Mouse (Mus musculus) left cerebral cortex, postnatal 25 days (tissue): ENCODE measurements at regions not wholly inside any gene's neighbourhood (a gene's known extent, or its start where the extent isn't known, plus 50 kb on each side); places are given as distances from the start of the nearest gene placed in this dataset.
A peak's percentile ranks its signal among the peaks of the same experiment; 100 is the strongest.
"Not testable (repeated sequence)": the region's sequence is repeated elsewhere in the genome, so short reads cannot be mapped to it uniquely, and the experiment has no call there.

ENCODE experiments used
- DNase-seq, 2 experiments: peaks; one replicate each; pipeline ENCODE4 v3.0.0; 2022; ENCODE audit warnings: low spot score in 2 of 2, mixed read lengths in 1 of 2
- intact Hi-C: fragments of 180-260 bp; cut with DNase I; formaldehyde crosslinking; loops from one replicate; pipeline ENCODE4 v1.15.1; 2025

DNA sequence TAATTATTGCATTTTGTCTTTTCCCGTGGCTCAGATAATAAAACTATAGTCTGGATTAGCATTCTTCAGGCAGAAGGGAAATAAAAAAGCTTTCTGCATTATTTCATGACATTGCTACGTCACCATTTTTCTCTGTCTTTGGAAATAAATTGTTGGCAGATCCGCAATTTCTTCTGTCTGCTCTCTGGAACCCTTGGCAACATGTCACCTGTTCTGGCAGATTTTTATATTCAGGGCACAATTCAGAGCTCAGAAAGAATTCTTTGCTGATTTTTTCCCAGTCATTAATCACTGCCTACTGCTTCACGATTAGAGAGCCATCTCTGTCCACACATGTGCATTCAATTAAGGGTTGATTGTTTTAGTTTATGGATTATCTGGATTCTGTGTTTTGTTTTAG is 460.5 kb downstream of the Cdh8 start:
- no peak for DNase-seq
- intact Hi-C loops: no loop called here

DNA sequence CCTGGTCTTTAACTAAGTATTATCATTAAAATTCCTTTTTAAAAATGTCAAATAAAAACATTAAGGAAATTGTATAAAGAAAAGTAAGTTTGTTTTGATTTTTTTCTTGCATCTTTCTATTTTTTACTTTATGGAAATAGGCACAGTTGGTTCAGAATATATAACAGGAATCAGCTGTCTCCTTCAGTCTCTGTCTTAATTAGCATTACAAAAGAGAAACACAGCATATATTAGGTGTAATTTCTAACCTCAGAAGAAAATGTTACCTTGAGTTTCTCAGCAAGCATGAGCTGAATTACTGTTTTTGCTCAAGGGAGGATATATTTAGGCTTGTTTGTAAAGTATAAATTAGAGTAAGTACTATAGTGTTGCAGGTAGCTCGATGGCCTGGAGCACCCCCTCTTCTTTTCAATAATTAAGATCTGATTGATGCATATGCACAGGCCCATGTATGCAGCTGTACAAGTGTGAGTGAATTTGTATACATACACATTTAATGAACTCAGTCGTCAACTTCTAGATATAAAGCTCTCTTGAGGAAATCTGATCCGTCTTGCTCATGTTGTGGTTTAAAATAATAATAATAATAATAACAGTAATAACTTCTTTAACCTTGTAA is 503.0 kb downstream of the Cdh8 start:
- DNase-seq: no peak
- intact Hi-C loops: no loop called here

DNA sequence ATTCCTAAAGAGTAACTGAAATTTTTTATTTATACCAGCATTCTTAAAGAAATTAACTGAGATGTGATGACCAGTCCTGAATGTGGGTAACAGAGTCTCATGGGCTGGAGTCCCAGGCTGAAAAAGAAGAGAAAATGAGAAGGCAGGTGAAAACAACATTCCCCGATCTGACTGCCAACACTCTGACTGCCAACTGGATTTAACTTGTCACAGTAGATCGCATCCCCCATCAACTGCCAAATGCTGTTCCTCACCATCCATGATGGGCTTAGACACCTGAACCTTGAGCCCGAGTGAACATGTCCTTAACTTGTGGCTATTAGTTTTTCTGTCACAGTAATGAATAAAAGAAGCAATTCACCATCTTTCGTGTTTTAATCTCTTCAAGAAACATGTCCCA is 522.9 kb downstream of the Cdh8 start:
- DNase-seq: no peak
- intact Hi-C loops: no loop called here

DNA sequence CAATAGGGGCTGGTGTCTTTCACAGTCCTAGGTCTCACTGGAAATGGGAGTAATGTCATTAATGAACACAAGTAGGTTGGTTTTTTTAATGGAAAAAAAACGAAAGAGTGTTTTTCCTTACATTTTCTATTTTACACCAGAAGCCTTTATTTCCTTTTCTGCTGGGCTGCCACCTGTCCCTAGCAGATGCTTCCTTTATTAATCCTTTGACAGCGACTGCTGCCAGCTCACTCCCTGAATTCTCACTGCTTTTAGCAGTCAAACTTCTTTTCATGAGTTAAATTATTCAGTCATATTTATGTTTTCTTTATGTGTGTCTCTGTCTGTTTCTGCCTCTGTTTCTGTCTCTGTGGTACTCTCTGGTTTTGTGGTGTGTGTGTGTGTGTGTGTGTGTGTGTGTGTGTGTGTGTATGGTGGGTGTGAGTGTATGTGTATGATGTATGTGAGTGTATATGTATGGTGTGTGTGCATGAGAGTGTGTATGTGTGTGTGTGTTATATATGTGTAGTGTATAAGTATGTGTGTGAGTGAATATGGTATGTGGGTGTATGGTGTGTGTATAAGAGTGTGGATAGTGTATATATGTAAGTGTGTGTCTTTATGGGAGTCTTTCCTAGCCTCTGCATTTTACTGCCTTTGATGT is 554.5 kb downstream of the Cdh8 start:
- DNase-seq: peak; percentile 18 to 41
- intact Hi-C loops: loop anchor here (2.0 kb wide), 1 partner anchor 33 kb away; no protein-coding TSS in a partner anchor

DNA sequence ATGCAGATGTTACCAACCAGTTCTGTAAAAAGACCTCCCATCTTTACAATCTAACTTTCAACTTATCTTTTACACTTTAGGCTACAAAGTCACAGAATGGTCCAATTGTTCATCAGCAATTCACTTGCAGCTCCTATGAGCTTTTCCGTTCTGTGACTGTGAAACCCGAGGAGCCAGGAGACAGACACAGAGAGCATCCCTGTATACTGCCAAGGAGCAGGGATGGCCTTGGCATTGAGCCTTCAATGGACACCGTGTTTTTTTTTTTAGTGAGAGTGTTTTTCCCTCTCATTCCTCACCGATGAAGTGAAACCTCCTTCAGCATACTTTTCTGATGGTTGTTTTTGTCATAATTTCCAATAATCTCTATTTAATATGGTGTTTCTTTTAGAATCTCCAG is 555.1 kb downstream of the Cdh8 start:
- peak in 1 of 2 experiments; percentile 14 for DNase-seq

DNA sequence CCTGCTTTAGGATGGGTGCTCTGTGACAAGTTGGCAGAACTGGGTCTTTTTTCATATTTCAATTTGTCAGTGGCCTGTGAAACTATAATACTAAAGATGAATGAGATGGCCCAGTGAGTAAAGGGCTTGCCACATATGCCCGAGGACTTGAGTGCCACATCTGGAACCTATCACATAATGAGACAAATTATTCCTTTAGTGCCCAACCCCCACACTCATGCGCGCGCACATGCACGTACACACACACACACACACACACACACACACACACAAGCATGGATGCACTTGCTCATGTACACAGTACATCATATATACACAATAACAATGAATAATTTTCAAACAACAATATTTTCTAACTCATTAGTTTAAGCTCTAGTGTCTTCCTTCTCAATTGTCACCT is 555.9 kb downstream of the Cdh8 start:
- intact Hi-C loops: loop anchor here (2.0 kb wide), 1 partner anchor 32 kb away; no protein-coding TSS in a partner anchor
- no peak for DNase-seq

More for the DNA sequence above, 555.1 kb downstream of the Cdh8 start:
- intact Hi-C loops: loop anchor here (2.0 kb wide), 1 partner anchor 32 kb away; no protein-coding TSS in a partner anchor

DNA sequence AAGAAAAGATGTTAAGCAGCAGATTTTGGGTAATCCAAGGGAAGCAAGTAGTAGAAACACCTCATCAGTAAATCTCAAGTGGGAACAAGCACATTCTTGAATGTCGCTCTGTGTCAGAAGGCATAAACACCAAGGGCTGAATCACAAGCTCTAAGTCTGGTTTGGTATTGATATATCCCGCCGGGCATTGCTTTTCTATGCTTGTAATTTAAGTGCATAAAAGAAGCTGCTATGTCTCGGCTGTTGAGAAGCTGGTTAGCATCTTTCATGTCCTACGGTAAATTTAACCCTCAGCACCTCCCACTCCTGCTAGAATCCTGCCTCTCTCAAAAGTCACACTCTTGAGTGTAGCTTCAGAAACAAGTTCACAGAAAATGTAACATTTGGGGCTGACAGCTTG is 586.8 kb downstream of the Cdh8 start:
- peak; percentile 21 to 76 for DNase-seq
- intact Hi-C loops: loop anchor here (2.0 kb wide), 1 partner anchor 31 kb away; no protein-coding TSS in a partner anchor

DNA sequence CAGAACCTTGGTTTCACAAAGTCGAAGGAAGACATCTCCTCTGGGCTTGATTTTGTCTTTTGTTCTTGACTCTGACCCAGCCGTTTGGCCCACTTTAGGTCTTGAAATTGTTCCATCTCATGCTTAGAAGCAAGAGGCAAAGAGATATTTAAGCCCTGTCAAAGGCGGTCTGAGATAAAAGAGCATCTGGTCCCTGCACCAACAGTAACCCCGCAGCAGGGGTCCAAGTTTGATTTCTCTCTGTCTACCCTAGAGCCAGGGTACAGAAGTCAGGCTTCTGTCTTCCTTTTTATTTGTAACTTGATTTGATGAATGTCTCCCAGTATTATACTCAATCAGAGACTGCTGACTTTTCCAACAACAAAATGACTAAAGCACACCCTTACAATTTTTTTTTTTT is 587.3 kb downstream of the Cdh8 start:
- peak in 1 of 2 experiments; percentile 2 for DNase-seq
- intact Hi-C loops: loop anchor here (2.0 kb wide), 1 partner anchor 32 kb away; no protein-coding TSS in a partner anchor

DNA sequence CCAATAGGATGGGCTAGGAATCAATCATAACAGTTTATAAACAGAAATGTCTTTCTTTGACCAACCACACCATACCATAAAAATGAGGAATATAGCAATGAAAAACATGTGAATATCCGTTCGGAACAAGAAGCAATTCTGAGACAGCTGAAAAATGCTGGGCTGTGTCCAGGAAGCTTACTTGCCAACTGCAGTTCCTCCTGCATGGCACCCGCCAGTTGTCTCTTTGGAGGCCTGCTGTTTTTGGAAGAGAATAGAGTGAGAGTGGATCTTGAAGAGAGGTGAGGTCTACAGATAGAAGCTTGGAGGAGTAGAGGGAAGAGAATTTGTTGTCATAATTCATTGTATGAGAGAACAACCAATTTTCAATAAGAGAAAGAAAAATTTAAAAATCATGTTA is 604.3 kb downstream of the Cdh8 start:
- DNase-seq: peak; percentile 9 to 60

DNA sequence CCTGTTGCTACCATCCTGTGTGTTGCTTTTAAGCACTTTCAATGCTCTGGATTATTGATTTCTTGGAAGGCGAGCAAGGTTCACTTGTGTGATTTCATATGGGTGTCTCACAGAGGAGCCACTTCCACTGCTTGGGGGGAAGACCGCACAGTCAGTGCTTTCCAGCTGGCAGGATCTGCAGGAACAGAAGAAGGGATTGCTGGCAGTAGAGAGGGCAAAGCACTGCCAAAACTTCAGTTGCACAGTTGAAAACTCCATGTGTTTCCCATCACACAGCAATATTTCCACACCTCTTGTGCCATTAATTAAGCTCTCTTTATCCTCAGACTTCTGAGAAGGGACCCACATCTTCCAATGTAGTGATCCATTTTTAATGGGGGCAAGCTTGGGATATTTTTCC is 618.8 kb downstream of the Cdh8 start:
- intact Hi-C loops: no loop called here
- DNase-seq: no peak

More for the DNA sequence above, 604.3 kb downstream of the Cdh8 start:
- intact Hi-C loops: no loop called here

DNA sequence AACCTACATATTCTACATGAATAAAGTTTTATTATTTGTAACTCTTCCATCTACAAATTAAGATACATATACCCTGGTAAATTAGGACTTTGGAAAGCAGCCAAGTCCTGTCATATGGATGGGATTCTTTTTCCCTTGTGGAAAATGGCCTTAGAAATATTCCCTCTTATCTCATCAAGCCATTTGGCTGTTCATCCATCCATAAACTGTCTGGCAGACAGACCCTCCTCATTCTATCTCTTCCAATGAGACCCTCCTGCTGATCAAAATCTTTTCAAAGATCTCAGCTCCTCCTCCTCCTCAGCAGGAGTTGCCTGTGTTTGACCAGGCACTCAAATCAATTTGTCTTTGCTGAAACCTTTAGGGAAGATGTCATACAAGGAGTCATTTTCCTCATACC is 649.2 kb downstream of the Cdh8 start:
- no peak for DNase-seq
- intact Hi-C loops: no loop called here

DNA sequence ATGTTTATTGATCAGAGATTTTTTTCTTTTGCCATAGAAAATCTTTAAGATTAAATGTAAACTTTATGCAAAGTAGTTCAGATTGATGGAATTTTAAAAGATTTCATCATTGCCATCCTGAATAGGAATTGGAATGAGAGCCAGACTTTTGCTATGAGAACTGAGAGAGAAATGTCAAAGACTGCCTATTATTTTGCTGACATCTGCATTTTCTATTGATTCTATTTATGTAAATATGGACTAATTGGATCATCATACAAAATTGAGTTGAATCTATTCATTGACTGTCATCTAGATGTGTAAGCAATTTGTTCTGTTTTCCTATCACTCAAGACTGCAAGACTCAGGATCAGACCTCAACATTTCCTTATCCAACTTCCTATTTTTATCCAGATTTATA is 659.7 kb downstream of the Cdh8 start:
- intact Hi-C loops: no loop called here
- DNase-seq: no peak

DNA sequence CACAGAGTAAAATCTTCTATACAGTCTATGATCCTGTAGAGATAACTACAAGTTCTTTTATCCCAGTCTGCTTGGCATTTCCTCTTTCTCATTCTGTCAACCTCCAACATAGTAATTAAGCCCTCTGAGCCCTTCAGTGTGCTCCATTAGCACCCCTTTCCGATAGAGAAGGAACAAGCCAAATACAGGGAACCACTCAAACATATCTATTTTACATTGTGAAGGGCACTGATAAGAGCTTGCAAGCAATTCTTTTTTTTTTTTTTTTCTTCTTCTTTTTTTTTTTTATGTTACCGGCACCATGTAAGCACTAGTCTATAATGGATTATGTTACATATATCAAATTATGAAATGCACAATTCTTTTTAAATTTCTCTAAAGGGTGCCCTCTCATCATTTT is 660.5 kb downstream of the Cdh8 start:
- no peak for DNase-seq
- intact Hi-C loops: no loop called here

DNA sequence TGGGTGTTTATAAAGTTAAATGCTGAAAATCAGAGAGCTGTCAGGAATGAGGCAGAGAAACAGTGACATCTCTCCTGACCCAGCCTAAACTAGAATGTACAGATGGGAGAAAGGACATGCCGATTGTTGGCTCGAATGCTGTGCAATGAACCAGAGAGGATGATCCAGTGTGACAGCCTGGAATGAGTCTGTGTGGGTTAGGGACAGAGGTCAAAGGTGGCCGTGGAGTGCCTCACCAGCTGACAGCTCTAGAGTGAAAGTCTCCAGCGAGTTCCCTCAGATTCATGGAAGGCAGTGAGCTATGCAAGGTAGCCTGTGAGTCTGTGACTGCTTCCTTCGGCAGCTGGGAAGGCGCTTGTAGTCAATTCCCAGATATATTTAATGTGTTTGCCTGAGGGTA is 663.9 kb downstream of the Cdh8 start:
- intact Hi-C loops: no loop called here
- DNase-seq: no peak

DNA sequence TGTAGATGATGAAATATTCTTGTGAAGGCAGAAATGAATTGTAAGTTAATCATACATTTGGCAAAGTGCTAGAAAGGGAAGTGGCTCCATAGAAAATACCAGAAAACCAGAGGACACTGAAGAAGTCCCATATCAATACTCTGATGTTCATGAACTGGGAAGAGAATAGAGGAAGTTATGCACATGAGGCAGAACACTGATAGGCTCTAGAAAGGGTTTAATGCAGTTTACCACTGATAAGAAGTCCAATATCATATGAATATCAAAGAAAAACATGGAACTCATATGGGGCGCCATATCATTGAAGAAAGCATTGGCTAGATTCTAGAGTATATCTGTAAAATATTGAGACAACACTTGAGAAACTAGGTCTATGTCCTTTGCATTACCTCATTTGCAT is 708.5 kb downstream of the Cdh8 start:
- intact Hi-C loops: no loop called here
- DNase-seq: no peak

DNA sequence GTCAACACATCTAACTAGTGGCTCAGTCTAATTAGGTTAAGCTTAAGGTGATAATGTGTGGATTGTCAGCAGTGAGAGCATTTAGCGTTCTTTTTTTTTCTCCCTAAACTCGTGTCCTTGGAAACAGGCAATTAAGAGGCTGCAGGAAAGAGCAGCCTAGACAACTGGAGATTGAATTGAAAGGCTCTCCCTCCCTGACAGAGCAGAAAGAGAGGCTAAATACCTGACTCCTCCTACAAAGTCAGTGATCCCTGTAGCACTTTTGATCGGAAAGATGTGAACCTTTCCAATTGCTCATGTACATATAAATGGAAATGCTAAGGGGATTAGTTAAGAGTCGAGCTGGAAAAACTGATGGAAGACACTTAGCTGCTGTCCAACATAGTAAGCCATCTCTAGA is 710.1 kb downstream of the Cdh8 start:
- DNase-seq: no peak
- intact Hi-C loops: no loop called here

DNA sequence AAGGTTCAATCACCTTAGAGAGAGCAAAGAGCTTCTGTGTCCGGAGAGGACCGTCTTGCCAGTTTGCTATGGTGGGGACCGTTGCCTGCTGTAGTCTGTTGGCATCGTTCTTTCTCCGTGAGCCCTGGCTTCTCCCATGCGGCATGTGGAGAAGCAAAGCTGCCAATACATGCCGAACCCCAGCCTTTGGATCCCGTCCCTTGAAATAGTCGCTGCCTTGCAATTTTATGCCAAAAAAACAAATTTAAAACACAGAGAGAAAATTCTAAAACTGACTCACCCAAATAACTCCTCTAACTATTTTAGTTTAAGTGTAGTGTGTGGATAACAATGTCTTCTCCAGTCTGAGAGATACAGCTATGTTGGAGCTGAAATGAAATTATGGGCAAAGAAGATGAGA is 731.1 kb downstream of the Cdh8 start:
- intact Hi-C loops: no loop called here
- peak; percentile 8 to 71 for DNase-seq

DNA sequence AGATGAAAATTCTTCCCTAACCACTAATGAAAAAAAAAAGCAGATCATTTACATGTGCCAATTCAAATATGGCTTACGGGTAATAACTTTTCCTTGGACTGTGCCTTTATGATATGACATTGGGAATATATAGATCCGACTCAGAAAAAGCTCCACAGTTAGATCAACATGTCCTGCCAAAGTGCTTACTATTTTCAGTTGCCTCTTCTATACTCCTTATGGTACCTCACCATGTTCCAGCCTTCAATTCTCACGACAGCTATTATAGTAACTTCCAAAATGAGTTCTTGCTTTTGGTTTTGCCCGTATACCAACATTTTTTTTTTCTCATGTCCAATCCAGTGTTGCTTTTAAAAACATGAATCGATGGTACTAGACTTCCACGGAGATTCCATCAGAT is 731.7 kb downstream of the Cdh8 start:
- intact Hi-C loops: no loop called here
- peak in 1 of 2 experiments; percentile 66 for DNase-seq

DNA sequence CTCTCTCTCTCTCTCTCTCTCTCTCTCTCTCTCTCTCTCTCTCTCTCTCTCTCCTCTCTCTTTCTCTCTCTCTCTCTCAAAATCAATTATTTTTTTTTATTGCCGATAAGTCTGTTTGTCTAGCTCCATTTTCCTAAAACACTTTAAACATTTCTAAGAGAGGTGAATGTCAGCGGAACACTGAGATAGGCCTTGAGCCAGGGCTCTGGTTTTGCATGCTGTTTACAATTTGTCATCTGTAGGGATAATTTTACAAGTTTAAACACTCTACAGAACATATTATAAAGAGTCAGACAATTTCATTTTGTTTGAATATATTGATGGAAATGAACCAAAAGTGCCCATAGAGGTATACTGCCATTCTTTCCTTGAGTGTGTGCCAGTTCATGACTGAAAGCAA is 736.2 kb downstream of the Cdh8 start:
- intact Hi-C loops: no loop called here
- no peak for DNase-seq

DNA sequence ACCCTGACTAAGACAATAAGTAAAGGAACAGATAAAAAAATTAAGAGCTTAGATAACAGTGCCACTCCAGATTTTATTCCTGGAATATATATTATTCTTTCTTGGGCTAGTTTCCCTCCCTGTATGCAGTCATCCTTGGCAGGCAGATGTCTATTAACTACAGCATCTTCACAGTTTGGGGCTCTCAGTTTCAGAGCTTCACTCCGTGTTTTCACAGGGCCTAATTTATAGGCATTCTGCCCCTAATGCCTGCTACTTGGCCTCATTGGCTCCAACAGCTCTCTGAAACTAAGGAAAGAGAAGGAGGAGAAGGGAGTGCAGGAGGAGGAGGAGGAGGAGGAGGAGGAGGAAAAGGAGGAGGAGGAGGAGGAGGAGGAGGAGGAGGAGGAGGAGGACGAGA is 757.0 kb downstream of the Cdh8 start:
- no peak for DNase-seq
- intact Hi-C loops: no loop called here

DNA sequence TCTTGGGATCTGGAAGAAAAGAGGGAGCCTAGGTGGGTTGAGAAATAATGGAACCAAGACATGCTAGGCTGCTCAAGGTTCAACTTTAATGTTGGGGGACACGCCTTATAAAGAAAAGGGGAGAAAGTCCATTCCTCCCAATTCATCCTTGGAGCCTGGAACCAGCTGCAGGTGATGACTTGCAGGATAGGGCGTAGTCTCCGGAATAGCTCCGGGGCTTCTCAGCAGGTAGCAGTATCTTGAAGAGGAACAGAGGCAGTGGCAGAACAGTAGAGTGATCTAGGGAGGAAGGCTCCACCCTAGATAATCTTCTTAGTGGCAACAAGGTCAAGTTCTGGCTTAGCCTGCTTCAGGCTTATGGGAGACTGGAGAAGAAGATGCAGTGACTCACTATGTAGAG is 764.0 kb downstream of the Cdh8 start:
- intact Hi-C loops, DNase-seq: not testable (repeated sequence)
